Mouse (Mus musculus) adrenal gland, adult (tissue): ENCODE measurements around the gene Atg10.

Experiments used
- DNase-seq, 2 experiments: peaks; one replicate each; pipeline ENCODE4 v3.0.0; 2022 to 2023; ENCODE audit warnings: low spot score in 1 of 2; ENCODE audit not compliant: inconsistent age in 2 of 2

Atg10 gene

DNA sequence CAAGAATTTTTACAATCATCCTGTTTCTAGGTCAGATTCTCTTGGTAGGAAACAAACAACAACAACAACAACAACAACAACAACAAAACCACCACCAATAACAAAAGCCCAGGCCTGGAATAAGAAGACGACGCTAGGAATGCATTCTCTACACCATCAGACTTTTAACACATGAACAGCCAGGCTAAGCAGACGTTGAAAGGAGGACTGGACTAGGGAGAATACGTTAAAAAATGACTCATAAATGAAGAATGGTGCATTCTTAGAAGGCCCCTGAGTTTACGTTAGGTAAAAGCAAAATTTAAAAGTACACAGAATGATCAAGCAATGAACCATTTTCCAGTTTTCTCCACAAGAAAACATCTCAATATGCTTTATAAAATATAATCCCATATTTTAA lies 185.1 kb downstream of the Atg10 start:
- DNase-seq, result no peak

DNA sequence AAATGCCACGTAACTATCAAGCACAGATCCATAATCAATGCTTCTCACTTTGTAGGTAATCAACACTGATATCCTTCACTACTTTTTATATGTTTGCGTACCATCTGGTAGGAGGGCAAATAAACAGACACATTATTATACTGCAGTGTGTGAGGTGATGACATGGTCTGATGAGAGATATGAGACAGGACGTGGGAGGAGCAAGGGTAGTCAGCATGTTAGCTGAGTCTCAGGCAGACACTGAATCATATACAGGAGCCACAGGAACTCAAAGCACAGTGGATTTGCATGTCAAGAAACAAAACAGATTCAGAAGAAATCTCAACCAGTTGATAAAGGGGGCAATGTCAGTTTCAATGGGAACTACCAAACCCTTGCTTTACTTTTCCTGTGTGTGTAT lies 185.7 kb downstream of the Atg10 start:
- no peak for DNase-seq

DNA sequence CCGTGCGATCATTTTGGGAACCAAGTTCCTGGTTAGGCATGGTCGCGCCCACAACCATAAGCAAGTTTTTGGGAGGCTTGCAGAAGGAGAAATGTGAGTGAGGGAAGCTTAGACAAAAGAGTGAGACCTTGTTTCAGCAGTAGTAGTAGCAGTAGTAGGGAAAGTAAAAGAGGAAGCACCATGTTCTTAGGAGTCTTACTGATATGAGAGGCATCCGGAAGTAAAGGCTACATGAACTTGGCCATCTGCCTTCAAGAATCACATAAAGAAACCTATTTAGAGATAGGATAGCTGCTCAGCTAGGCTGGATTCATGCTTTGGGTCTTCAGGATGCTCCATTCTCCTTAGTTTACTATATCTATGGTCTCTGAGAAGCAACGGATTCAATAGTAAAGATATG lies 186.4 kb downstream of the Atg10 start:
- DNase-seq, result no peak

DNA sequence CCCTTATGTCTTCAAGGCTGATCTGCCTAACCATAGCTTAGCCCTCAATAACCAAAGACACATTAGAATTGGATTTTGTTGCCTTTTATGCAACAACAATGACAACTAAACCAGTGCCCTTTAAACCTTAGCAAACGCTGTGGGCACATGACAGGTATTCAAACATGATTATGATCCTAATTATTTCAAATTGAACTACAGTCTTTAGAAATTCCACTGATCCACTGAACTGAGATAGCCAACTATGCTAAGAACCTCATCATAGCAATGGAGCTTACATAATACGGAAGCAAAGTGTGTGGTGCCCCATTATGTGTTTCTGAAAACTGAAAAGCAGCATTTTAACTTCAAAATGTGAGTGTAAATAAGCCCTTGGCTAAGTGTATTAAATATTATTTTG lies 191.9 kb downstream of the Atg10 start:
- no peak for DNase-seq

DNA sequence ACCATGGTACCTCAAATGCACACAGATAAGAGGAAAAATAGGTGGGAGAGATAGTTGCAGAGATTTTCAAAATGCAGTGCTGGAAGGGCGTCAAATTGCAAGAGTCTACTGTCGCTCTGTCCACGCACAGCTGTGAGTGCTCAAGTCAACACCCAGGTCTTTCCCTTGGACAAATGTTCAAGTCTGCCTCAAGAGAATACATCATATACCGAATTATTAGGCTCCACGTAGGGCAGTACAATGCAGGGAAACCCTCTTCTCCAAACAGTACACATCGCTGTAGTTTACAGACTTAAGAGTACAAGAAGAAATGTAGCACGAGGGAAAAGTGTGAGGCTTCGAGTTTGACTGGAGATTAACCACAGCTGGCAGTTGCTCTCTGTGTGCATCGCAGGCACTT lies 200.3 kb downstream of the Atg10 start:
- DNase-seq, result no peak

DNA sequence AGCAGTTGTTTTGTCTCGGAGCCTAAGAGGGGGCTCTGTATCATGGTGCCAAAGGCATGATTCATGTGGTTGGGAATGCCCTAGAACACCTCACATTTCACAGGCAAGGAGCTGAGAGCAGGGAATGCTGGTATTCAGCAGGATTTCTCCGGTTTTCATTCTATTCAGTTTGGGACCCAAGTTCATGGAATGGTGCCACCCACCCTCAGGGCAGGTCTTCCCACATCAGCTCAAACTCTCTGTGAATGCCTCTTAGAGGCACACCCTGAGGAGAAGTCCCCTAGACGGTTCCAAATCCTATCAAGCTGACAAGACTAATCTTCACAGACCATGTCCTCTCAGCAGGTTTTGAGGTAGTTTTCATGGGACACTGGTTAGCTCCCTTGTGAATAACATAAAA lies 211.9 kb downstream of the Atg10 start:
- no peak for DNase-seq

DNA sequence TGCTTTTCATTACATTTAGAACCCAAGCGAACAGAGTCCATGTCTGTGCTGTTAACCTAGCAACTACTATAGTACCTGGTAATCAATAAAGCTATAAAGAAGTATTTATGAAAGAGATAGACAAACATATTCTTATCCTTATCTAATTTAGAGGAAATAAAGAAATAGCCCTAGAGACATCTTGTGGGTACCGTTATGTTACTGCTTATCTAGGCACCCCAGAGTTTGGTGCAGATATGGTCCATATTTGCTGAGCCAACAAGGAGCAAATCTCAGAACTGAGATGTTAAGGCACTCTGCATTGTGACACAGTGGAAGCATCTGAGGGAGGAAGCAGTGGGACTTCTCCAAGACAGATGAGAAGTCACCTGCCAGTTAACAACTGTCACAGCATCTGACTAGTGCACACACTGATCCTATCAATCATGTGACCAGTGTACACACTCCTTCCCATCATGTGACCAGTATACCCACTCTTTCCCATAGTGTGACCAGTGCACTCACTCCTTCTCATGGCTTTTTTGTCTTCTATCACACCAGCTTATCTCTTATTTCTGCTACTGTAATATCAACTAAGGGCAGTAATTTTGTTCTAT lies 228.6 kb downstream of the Atg10 start:
- no peak for DNase-seq

DNA sequence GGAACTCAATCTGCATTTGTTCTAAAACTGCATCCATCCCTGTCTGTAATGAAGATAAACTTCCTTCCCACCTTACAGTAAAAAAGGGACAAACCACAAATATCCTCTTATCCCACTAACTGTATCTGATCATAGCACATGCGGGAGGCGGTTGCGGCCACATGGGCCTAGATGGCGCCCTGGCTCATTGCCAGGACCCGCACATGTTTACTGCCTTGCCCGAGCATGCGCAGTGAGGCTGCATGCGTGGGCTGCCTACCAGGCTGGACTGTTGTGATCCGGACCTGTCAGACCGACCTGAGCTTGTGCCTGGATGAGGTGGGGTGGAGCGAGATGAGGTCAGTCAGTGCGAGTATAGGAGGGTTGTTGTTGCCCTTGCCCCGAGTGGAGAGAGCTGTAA lies 230.2 kb downstream of the Atg10 start:
- DNase-seq, result no peak

DNA sequence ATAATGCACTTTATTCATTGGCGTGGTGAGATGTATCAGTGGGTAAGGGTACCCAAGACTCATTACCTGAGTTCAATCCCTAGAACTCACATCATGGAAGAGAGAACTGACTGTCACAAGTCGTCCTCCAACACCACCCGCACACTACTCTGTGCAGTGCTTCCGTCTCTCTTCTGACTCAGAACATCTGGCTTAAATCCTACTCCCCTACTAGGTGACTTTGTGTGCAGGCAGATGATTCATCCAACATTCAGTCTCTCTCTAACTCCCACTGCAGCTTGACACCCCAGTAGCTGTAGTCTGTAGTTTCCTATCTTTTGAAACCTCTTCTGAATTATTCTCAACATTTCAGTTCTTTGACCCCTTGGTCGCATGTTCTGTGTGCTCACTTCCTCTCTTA lies 230.8 kb downstream of the Atg10 start:
- peak; percentile 12 to 44 for DNase-seq

DNA sequence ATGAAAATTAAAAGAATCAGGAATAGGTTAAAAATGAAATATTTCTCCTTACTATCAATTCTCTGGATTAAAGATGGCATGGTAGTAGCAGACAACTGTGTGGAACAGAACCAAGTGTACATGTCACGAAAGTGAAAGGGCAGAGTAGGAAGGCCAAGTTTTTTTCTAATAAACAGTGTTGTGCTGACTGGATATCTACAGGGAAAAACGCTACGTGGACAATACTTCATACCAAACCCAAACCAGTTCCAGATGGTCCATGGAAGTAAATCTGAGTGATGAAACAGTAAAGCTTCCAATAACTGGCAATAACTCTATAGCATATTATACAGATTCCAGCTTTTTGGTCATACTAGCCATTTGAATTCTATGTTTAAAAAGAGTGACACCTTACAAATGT lies 235.5 kb downstream of the Atg10 start:
- DNase-seq, result no peak

DNA sequence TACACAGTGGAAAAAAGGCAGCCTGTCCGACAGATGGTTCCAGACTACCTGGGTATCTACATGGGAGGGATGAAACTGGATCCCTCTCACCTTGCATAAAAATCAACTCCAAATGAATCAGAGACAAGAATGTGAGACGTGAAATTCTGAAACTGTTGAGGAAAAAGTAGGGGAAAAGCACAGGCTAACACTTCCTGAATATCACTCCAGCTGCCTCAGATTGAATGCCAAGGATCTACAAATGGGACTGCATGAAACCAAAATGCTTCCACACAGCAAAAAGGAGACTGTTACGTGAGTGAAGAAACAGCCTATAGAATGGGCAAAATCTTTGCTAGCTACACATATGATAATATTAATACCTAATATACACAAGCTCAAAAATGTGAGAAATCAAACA lies 238.4 kb downstream of the Atg10 start:
- DNase-seq, result no peak

DNA sequence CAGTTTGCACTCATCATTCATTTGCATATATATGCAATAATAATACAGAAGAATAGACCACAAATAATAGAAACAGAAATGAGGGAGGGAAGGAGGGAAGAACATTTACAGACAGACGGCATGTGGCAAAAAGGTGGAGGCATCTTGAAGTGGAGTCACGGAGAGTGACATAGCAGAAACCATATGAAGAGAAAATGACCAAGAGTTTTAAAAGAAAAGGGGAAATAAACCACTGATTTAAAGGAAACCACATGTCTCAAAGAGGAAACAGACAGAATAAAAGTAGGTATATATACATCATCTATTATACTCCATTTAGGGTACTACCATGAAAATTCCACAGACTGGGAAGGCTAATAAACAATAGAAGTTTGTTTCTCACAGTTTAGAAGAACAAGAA lies 239.7 kb downstream of the Atg10 start:
- no peak for DNase-seq

DNA sequence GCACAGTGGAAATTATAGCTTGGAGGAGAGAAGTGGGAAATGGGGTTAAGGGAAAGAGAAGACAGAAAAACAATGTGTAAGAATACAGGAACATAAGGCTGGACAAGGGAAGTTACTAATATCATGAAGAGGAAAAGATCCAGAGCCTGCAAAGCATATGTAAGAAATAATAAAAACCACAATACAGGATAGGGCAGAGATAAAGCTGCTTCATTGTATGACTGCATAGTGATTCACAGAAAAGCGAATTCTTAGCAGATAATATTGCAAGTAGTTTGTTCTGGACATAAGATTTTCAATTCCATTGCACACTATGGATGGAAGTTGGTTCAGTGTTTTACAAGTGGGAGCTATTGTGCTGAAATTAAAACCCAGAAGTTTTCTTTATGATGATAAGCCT lies 242.0 kb downstream of the Atg10 start:
- no peak for DNase-seq

DNA sequence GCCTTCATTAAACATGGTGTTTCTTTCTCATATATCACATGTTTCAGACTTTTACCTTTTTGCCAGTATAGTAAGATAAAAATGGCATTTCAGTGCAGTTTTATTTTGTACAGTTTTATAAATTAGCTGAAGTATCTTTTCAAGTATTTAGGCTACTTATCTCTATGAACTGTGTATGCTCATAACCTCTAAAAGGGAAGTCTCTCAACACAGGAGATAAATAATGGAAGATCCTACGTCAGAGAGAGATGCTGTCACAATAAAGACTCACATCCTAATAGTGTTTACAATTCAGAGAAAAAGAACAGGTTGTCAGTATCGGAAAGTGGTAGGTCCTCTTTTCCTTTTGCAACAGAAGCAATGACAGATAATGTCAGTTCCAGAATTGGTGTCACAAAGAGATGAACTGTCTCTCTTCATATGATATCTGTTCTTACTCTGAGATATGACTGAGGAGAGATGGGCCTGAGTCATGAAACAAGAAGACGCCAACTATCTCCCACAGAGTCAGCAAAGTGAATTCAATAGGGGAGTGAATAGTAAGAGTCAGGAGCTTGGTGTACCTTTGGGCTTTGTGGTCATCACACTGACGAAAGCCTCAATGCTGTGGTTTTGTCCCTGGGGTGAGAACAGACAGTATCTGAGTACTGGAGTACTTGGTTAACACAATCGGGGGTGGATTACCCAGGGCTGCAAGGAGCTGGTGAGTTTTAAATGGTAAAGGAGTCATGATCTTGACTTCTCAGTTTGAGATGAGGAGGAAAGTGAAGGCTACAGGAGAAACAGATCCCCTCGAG lies 242.7 kb downstream of the Atg10 start:
- DNase-seq, result no peak

DNA sequence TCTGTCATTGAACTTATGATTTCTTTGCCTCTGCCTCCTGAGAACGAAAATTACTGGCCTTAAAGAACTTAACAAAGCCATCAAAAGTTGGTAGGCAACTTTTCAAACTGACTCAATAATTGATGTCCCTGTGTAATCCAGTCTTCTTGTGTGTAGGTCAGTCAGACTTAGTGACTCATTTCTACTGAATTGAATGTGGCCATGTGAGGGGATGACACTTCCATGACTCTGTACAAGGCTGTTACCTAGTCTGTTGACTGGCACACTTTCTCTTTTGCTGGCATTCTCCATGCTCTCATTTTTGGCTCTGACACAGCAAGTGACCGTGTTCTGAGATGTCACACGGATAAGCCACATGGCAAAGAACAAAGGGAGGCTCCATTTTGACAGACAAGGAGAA lies 246.7 kb downstream of the Atg10 start:
- peak; percentile 33 to 79 for DNase-seq

DNA sequence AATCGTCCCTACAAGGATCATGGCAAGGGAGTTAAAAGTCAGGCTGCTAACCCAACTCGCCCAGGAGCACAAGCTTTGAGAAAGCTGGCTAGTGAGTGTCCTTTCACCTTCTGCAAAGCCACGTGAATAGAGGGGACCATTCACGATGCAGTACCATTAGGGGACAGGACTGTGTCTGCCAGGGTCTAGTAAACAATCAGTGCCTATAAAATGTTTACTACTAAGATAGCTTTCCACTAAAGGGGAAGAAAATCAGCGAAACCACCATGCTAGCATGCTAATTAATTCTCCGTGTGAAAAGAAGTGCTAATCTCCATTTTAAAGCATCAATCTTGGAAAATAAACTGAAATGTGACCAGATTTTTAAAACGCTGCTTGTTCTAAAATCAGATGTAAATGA lies 250.4 kb downstream of the Atg10 start:
- DNase-seq, result no peak

DNA sequence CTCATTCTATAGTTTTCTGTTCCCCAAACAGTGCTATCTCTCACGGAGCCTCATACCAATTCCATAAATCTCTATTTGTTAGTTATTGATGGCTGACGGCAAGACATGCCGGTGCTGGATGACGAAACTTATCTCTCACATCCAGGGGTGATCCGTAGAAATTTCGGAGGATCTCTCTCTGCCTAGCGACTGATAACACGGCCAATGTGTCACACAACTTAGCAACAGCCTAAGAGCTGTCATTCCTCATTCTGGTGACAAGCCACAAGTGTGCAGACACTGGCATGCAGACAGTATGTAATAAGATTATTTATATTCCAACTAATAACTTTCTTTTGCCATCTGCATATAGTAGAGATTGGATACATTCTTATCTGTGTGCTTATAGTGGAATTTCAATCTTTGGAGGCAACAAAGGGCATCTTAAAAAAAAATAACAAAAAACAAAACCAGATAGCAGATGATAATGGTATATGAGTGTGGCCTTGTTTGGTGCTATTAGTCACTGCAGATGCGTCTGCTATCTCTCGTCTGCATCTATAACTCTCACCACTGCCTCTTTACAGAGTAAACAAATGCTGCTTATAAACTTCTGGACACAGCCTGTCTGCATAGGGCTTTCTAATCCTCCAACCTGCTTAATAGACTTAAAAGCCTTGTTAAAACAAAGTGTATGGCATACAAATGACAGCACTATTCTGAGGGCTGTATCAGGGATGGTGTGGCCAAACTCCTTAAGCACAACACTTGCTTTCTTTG lies 253.3 kb downstream of the Atg10 start:
- DNase-seq, result no peak

DNA sequence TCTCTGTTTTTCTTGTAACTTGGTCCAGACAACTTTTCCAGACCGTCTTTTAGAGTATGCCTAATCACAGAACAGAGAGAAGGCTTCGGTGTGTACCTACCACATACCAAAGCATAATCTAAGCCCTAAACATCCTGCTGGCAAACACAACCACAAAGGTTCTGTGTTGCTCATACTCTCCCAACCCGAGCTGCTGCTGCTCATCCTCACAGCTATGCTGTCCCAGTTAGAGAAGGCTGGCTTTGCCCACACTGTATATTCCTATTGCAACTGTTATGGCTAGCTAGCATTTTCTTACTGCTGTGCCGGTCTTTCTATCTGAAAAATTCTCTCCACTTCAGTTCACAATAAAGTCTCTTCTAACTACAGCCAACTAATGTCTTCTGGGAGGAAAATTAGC lies 254.8 kb downstream of the Atg10 start:
- no peak for DNase-seq

DNA sequence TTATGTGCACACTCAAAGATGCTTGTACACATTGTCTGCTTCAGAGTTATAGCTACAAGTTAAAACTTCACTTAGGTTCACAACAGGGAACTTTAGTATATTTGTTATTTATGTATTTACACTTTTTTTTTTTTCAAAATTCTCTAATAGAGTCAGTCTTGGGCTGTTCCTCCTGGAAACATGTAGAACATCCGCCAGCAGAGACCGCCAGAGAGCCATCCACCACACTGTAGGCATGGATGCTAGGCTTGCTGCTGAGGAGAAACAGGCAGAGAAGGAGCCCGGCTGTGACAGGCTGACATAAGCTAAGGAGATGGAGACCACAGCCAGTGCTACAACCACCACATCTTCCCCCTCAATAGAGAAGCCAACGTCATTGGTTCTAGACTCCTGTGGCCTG lies 256.3 kb downstream of the Atg10 start:
- DNase-seq, result peak; percentile 78 to 91

DNA sequence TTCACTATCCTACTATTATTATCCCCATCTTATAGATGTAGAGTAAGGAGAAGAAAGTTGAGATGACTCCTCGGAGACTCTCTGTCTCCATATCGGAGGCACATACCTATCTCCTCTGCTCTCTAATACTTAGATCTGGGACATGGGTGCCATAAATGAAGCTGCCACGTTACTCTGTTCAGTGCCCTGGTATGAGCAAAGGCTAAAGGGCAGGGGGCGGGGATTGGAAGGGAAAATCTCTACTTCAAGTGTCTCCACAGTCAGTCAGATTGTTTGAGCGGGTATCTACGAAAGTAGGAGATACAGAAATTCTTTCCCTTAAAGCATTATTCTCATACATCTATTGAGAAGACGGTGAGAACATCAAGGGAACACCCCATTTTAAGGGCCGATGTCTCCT lies 257.8 kb downstream of the Atg10 start:
- DNase-seq, result no peak

DNA sequence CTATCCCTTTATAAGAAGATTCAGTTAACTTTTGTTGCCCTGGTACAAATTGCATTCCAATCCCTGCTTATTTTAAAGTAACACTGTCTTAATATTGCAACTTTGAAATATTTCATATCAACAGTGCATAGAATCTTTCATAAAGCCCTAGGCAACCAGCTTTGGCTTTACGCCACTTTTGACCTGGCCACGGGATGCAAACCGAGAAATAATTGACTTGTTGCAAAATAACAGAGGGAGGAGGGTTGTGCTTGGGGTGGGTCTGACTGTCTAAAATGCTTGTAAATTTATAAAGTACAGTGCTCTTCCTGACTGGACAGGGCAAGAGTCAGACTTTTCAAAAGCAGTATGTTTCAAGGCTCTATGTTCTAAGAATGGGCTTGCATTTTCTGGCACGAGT lies 259.3 kb downstream of the Atg10 start:
- no peak for DNase-seq
